Mouse (Mus musculus) liver, postnatal 0 days (tissue): ENCODE results near the gene Gpr68. TPM values are rescaled to one million over a fixed set of nuclear protein-coding genes. Genes with fewer than 3 reads are reported as not detected.

Source experiments
- ATAC-seq: fragments of 200-750 bp; cut with Nextera tagmentation; 2 replicates; pipeline ENCODE4 v1.8.0; 2017; ENCODE audit warnings: mild to moderate bottlenecking, moderate library complexity
- DNase-seq: peaks from one replicate; pipeline ENCODE4 v3.0.0-alpha.2; 2016
- H3K27ac ChIP-seq: fragments of 300-500 bp; sonication (generic); 2 replicates; pipeline ENCODE4 v1.5.1; 2014; ENCODE audit warnings: antibody characterized with exemption, moderate library complexity, mild to moderate bottlenecking, low read depth
- H3K27me3 ChIP-seq: fragments of 300-500 bp; sonication (generic); 2 replicates; pipeline ENCODE4 v1.6.1; 2014; ENCODE audit warnings: low read length, control low read depth, mixed read lengths; ENCODE audit not compliant: insufficient read depth
- H3K36me3 ChIP-seq: fragments of 300-500 bp; sonication (generic); replicated peaks from 2 replicates; pipeline ENCODE4 v1.6.1; 2014; ENCODE audit warnings: mild to moderate bottlenecking, control low read depth, low read length, moderate library complexity, mixed read lengths; ENCODE audit not compliant: insufficient read depth
- H3K4me1 ChIP-seq: fragments of 300-500 bp; sonication (generic); 2 replicates; pipeline ENCODE4 v1.6.1; 2014; ENCODE audit warnings: antibody characterized with exemption, mild to moderate bottlenecking, control low read depth; ENCODE audit not compliant: insufficient read depth
- H3K4me2 ChIP-seq: fragments of 300-500 bp; sonication (generic); 2 replicates; pipeline ENCODE4 v1.6.1; 2014; ENCODE audit warnings: low read depth, mild to moderate bottlenecking, low read length, moderate library complexity, mixed read lengths
- H3K4me3 ChIP-seq: fragments of 300-500 bp; sonication (generic); 2 replicates; pipeline ENCODE4 v1.5.1; 2014; ENCODE audit warnings: low read depth, low read length
- H3K9ac ChIP-seq: fragments of 300-500 bp; sonication (generic); replicated peaks from 2 replicates; pipeline ENCODE4 v1.6.1; 2014; ENCODE audit warnings: mild to moderate bottlenecking, moderate library complexity
- H3K9me3 ChIP-seq: fragments of 300-500 bp; sonication (generic); 2 replicates; pipeline ENCODE4 v1.6.1; 2016; ENCODE audit warnings: mild to moderate bottlenecking, control low read depth, low read length, mixed read lengths
- CTCF ChIP-seq: sonication (generic); IDR thresholded peaks from 2 replicates; pipeline ENCODE4 v1.5.1; 2016; ENCODE audit warnings: antibody characterized with exemption, low read depth
- EP300 ChIP-seq: IDR thresholded peaks from 2 replicates; pipeline ENCODE4 v1.6.1; 2016; ENCODE audit warnings: antibody characterized with exemption, low read depth, mild to moderate bottlenecking
- WGBS: fragments of 180-500 bp; shearing (Covaris S2); extraction: QIAGEN DNeasy Blood & Tissue Kit; methylation state at CpG from one replicate; pipeline ENCODE4 v1.1.7; 2014; ENCODE audit not compliant: insufficient replicate concordance; 5-methylcytosine and 5-hydroxymethylcytosine counted together
- polyA plus RNA-seq: library from polyadenylated mRNA; unstranded; fragments of >200 nt; fragmentation: Nextera tagmentation; extraction: Ambion mirVana; gene quantifications from 2 replicates; pipeline ENCODE4 v1.2.1, GENCODE M21; 2015

Gene Gpr68
- polyA plus RNA-seq, 1 experiment from 2014 or later = 0.33 TPM

DNA sequence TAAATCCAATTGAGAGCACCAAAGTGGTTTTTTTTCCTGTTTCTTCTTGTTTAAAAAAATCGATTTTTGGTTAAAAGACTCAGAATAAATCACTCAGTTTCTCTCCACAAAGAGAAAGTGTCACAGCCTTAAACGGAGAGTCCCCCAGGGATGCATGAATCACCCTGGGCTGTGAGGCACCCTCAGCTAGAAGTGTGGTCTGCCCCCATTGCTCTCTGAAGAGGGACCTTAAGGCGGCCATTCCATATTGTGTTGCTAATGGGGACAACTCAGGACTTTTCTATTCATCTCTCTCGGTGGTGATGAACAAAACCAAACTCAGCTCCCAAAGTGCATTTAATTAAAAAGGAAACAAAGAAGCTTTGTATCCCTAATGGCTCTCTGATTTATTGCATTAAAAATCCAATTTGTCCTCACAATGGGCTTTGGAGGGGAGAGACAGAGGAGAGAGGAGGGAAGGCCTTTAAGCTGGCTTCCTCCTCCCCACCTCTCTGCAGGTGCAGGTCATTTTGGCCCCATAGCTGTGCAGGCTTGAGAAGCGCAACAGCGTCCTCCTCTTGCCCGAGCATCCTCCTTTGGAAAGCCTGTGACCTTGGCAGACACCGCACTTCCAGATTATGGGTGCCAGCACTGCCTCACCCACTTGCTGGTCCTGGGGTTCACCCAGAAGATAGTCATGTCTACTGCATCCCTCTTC is 76.2 kb downstream of the Gpr68 start:
- no peak overlapping the region for H3K9ac ChIP-seq
- no peaks in the 10 kb centered on the region for H3K4me1 ChIP-seq
- no peaks in the 10 kb centered on the region for H3K27me3 ChIP-seq
- TF ChIP-seq EP300 (no peak), CTCF (no peak)
- H3K9me3 ChIP-seq = no peaks in the 10 kb centered on the region
- no peak overlapping the region for H3K27ac ChIP-seq
- no peak overlapping the region for H3K4me3 ChIP-seq
- DNase-seq (no peak), ATAC-seq (no peak)
- 80% methylated on average over 8 of the region's 8 CpGs for WGBS
- no peaks in the 10 kb centered on the region for H3K36me3 ChIP-seq
- H3K4me2 ChIP-seq = no peak overlapping the region

DNA sequence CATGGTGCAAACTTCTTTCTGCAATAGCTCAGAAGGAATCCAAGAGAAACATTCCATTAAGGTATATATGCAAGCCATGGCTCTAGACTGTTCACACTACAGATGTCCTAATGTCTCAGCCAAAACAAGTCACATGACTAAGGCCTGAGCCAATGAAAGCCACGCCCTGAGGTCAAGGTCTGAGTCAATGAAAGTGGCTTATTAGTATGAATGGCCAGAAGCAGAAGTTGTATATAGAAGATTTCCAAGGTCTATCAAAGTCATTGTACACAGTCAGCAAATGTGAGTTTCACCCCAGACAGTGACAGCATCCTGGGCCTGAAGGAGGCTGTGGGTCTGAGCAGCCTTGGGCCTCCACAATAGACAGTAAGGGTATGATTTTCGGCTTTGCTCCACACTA is 77.0 kb downstream of the Gpr68 start:
- TF ChIP-seq CTCF (no peak), EP300 (no peak)
- Histone ChIP-seq H3K4me3 (no peak overlapping the region), H3K4me1 (no peaks in the 10 kb centered on the region), H3K9ac (no peak overlapping the region), H3K27me3 (no peaks in the 10 kb centered on the region), H3K9me3 (no peaks in the 10 kb centered on the region), H3K36me3 (no peaks in the 10 kb centered on the region), H3K4me2 (no peak overlapping the region), H3K27ac (no peak overlapping the region)
- WGBS = 80% methylated on average over 2 of the region's 2 CpGs
- ATAC-seq (no peak), DNase-seq (no peak)

Other genes with a start within 250 kb of the Gpr68 start
- 1.3 and 1.6 TPM in 2 replicates for gene Rps6ka5, start 181.2 kb downstream of the Gpr68 start, polyA plus RNA-seq
- gene Dglucy, start 129.1 kb downstream of the Gpr68 start, polyA plus RNA-seq = 1.8 and 1.9 TPM in 2 replicates
- gene Ccdc88c, start 120.9 kb upstream of the Gpr68 start, polyA plus RNA-seq = 3.6 and 4.2 TPM in 2 replicates
- 14.1 and 15.2 TPM in 2 replicates for gene Ppp4r3a, start 175.5 kb upstream of the Gpr68 start, polyA plus RNA-seq